Mouse (Mus musculus) heart, postnatal 25 days (tissue): ENCODE results near the gene Acad10. TPM values are rescaled to one million over a fixed set of nuclear protein-coding genes. Genes with fewer than 3 reads are reported as not detected.
A peak's percentile ranks its signal among the peaks of the same experiment; 100 is the strongest.
"Not testable (repeated sequence)": the region's sequence is repeated elsewhere in the genome, so short reads cannot be mapped to it uniquely, and the experiment has no call there.

Experiments used
- DNase-seq: peaks from one replicate; pipeline ENCODE4 v3.0.0; 2022; ENCODE audit warnings: low spot score
- intact Hi-C: fragments of 180-260 bp; cut with DNase I; formaldehyde crosslinking; loops from one replicate; pipeline ENCODE4 v1.15.1; 2025
- total RNA-seq, 2 experiments: library from RNA; stranded (reverse); gene quantifications; 2 replicates each; pipeline ENCODE4 v1.2.3; 2021

The Acad10 gene
- total RNA-seq, 2 experiments from 2014 or later, result 18.6 to 21.7 TPM

DNA sequence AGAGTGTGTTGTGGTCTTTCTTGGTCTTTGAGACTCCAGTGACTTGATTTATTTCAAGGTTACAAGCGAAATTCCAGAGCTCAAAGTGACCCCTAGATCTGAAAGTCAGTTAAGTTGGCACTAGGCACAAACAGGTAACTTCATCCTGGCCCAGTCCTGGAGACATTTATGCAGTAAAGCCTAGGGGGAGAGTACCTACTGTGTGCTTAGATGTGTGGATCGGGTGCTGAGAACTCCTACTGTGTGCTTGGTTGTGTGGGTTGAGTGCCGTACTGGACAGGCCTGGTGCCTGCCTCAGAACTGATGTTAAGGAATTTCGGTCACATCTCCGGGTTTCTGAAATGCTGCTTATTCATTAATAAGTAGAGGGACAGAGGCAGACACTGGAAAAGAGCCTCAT, 1.2 kb upstream of the Acad10 start:
- intact Hi-C loops, result loop anchor here (5.0 kb wide), 1 partner anchor 51 kb away; the partner anchor contains the start of gene Atxn2
- no peak for DNase-seq

DNA sequence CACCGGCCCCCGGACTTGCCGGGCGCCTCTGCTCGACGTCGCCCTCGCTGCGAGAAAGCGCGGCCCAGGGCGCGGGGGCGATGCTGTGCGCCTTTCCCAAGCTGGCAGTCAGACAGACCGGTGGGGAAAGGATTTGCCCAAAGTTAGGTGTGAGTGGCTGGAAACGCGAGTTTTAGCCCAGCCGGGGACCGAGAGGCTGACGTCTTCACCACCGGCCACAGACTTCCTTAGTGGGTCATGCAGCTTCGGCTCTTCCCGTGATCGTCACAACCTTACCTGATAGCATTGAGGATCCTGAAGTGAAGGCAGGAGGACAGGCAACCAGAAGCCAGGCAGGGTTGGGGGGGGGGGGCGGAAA, 562 bp upstream of the Acad10 start:
- DNase-seq, result no peak
- intact Hi-C loops, result loop anchor here (5.0 kb wide), 1 partner anchor 51 kb away; the partner anchor contains the start of gene Atxn2

DNA sequence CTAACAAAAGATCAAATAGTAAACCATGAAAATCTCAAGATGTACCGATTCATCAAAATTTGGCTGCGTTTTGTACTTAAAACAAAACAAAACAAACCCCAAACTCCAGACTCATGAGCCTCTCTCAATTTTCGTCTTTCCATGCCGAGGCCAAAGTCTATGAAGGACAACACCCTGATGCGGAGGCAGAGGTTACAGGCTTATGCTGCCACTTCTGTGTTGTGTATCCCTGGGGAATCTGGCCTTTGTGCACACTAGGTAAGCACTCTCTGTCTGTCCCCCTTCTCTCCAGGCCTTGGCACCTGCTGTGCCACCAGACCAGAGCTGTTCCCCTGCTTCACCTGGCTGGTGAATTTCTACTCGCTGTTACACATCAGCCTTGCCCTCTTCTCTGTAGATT, 2.7 kb downstream of the Acad10 start:
- DNase-seq, intact Hi-C loops: not testable (repeated sequence)

DNA sequence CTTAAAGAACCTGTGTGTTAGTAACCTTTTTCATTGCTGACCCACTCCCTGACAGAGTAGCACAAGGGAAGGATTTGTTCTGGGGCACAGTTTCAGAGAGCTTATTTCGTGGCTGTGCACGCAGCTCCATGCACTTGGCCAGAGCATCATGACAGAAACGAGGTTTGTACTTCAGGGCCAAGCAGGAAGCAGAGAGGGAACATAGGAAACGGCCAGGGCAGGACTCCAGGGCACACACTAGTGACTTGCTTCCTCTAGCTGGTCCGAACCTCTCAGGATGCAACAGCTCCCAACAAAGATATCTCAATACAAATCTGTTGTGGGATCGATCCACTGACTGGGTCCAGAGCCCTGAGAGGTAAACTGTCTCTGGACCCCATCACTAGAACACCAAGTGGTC, 3.4 kb downstream of the Acad10 start:
- intact Hi-C loops, DNase-seq: not testable (repeated sequence)

DNA sequence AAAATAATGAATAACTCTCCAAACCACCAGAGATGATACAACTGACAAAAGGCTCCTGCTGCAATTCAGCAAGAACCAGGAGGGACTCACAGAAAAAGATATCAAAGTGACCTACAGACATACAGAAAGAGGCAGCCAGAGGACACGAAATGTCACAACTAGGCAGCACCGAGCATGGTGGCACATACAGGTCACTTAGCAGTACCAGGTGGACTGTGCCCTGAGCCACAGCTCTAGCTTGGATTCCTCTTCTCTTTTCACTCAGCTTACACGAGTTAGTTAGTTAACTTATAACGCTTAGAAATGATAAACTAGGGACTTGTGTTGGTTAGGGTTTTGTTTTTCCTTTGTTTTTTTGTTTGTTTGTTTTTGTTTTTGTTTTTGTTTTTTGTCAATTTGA, 5.8 kb downstream of the Acad10 start:
- intact Hi-C loops, result loop anchor here (2.0 kb wide), 1 partner anchor 42 kb away; no protein-coding TSS in a partner anchor
- DNase-seq, result no peak

DNA sequence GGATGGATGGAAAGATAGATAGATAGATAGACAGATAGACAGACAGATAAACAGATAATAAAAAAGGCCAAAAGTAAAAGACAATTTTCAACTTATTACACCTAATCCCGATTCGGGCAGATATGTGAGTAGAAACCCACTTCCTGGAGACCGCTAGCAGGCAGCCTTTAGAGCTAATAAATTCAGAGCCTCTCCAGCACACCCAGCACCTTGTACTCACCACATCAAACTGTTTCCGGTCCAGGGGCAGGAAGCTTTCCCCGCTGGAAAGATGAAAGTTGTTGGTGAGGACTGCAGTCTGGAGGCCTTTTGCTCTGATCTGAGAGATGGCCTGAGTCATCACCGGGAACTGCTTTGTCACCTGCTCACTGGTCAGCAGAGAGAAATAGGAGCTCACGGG, 11.2 kb downstream of the Acad10 start:
- intact Hi-C loops, result no loop called here
- no peak for DNase-seq

DNA sequence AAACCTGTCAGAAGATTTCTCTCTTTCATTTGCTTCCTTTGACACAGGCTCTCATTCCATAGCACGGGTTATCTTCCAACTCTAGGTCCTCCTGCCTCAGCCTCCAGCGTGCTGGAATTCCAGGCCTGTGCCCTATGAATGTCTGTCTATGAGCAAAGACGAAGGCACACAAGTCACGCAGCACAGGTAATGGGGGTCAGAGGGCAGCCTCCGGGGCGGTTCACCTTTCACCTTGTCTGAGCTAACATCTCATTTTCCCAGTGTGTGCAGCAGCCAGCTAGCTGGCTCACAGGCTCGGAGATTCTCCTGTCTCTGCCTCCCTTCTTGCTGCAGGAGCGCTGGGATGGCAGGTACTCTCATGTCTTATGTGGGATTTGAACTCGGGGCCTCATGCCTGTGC, 20.7 kb downstream of the Acad10 start:
- intact Hi-C loops, result no loop called here
- DNase-seq, result no peak

DNA sequence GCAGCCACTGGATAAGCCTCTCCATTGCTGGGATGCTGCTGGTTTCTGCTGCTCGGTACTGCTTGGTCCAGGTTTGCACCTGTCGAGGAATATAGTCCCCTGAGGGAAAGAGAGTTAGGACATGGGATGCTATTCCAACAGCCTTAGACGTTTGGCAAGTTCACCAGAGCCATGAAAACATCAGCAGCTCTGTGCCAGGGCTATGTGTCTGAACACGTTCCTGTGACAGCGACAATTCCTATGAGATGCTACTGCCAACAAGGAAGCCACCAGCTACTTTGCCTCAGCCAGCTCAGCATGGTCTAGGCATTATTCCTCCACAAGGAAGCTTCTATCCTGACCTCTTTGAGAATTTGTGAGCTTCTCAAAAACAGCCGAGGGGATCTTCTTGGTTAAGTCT, 23.0 kb downstream of the Acad10 start:
- DNase-seq, result no peak
- intact Hi-C loops, result no loop called here

DNA sequence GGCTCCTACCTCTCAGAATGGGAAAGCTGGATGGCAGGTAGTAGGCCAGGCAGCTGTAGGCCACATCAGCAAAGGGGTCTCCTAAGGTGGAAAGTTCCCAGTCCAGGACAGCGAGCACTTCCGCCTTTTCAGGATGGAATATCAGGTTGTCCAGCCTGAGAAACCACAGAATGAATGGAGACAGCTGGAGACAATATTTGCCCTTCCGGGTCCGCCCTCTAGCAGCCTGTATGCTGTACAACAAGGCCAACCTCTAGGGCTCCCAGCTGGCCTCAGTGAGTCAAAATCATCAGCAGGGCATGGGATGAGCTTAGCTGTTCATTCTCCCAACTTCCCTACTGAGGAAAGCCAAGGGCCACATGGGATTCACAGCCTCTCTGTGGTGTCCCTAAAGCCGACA, 25.6 kb downstream of the Acad10 start:
- intact Hi-C loops, result no loop called here
- DNase-seq, result no peak

DNA sequence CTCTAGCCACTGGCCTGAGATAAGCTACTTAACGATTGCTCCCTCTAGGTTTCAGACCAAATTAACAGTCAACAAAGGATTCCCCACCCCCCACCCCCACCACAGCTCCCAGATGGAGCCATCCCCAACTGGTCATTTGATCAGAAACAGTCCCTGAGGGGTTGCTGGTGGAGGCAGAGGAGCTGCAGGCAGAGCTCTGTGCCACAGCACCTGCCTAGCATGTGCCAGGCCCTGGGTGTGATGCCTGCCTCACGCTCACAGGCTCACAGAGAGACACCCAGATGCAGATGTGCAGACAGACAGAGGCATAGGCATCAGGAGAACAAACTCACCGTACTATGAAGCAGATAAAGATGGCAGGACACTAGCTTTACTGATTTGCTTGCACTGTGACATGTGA, 27.5 kb downstream of the Acad10 start:
- intact Hi-C loops, result no loop called here
- DNase-seq, result no peak

DNA sequence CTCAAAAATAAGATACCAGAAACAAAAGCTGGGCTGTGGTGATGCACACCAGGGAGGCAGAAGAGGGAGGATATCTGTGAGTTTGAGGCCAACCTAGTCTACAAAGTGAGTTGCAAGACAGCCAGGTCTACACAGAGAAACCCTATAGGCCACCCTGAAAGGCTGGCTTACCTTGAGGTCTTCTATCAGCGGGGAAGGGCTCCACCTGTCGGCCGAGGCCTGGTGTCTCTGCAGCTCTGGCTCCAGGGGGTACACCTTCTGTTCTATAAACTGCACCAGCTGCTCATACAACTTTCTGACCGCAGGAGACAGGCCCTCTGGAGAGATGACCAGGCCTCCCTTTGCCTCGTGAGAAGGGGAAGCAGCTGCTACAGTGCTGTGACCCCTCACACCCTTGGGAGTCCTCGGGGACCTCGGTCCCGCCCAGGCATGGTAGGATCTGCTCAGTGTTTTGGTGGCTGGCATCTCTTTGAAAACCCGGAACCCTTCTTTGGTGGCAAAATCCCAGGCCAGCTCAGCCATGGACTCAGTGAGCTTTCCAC, 29.1 kb downstream of the Acad10 start:
- intact Hi-C loops, DNase-seq: not testable (repeated sequence)

DNA sequence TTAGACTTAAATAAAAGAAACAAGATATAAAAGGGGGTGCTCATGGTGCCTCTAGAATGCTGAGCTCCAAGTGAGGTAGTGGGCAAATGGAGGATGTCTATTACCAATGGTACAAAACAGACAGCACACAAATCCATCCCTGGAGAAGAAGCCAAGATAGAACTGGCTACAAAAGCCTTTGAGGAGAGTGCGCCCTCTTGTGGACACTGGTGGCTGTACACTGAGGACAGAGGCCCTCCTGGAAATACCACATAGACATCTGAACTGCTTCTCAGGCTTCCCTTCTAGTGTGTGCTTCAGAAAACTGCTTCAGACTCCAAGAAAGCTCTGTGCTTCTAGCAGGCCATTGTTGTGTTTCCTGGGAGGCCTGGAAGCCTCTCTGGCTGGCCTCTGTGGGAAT, 32.4 kb downstream of the Acad10 start:
- intact Hi-C loops, result no loop called here
- DNase-seq, result no peak

DNA sequence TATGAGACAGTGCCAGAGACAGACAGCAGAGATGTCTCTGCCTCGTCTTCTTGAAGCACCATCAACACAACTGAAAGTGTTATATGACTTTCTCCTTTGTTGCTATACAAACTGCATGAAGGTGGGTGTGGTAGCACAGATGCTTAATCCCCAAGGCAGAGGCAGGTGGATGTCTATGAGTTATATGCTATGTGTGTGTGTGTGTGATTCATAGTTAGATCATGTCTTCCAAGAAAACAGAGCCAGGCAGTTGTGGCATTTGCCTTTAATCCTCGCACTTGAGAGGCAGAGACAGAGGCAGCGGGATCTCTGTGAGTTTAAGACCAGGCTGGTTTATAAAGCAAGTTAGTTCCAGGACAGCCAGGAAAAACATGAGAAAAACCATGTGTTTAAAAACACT, 37.1 kb downstream of the Acad10 start:
- intact Hi-C loops, result no loop called here
- DNase-seq, result no peak

DNA sequence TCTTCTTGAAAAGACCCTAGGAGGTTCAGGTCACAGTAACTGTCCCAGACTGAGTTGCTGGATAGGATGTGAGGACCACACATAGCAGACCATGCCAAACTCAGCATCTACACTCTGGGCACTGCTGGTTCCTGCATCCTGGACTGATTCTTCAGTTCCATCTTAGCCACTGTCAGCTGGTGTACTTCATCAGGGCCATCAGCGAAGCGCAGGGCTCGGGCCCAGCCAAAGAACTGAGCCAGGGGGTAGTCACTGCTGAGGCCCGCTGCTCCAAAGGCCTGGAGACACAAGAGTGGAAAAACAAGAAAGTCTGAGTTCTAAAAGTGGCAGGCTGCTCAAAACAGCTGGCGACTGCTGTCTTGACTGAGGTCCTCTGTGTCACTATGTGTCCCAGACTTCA, 39.2 kb downstream of the Acad10 start:
- intact Hi-C loops, result no loop called here
- DNase-seq, result no peak

DNA sequence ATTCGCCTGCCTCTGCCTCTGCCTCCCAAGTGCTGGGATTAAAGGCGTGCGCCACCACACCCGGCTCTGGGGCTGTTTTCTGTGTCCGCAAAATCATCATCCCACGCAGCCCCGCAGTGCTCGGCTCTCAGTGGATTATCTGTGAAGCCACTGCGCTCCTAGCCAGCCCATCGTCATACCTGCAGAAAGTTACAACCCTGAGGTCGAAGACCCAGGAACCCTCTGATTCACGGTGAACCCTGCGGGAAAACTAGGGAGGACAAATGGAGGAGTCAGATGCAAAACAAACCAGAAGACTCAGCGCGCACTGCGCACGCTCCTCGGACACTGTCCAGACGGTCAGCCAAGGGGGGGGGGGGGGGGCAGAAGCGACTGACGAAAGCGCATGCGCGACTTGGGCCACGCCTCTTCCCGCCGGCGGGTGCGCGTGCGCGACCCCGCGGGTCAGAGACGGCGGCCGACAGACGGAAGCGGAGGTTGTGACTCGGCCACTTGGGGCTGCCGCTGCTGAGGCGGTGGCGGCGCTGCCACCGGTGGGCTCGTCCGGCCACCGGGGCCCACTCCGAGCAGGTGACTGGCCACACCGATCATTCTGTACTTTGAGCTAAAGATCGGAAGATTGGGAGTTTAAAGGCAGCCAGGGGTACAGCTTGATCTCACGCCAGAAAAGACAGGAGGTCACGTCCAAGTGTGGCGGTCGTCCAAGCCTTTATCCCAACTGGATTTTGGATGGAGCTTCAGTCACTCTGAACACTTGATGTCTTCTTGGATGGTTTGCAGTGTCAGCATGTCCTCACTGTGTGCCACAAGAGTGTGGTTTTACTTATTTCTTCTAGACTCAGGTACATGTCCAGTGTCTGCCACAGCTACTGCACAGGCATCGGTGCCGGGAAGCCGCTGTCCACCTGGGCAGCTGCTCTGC, 41.5 kb downstream of the Acad10 start, which contains the start of gene Acad12:
Acad12 (minus strand) TSS at position 347 of the 922 bp plus-strand sequence.
- intact Hi-C loops, result no loop called here
- peak; percentile 68 for DNase-seq

DNA sequence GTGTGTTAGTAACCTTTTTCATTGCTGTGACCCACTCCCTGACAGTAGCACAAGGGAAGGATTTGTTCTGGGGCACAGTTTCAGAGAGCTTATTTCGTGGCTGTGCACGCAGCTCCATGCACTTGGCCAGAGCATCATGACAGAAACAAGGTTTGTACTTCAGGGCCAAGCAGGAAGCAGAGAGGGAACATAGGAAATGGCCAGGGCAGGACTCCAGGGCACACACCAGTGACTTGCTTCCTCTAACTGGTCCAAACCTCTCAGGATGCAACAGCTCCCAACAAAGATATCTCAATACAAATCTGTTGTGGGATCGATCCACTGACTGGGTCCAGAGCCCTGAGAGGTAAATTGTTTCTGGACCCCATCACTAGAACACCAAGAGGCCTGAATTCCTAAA, 45.4 kb downstream of the Acad10 start:
- intact Hi-C loops, result not testable (repeated sequence)

DNA sequence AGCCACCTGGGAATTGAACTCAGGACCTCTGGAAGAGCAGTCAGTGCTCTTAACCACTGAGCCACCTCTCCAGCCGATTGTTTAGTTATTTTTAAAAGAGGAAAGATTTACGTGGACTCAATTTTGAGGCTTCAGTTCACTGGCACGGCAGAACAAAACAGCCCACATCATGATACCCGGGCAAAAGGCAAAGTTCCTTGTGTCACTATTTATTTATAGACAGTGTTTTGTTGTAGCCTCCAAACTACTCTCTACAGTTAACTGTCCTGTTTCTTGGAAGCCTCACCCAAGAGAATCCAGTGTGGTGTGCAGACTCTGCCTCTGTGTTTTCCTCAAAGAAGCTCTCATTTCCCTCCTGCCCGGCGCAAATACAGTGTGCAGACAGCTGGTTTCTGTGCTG, 48.3 kb downstream of the Acad10 start:
- no peak for DNase-seq
- intact Hi-C loops, result loop anchor here (2.0 kb wide), 1 partner anchor 43 kb away; no protein-coding TSS in a partner anchor

More for the DNA sequence above, 45.4 kb downstream of the Acad10 start:
- not testable (repeated sequence) for DNase-seq

DNA sequence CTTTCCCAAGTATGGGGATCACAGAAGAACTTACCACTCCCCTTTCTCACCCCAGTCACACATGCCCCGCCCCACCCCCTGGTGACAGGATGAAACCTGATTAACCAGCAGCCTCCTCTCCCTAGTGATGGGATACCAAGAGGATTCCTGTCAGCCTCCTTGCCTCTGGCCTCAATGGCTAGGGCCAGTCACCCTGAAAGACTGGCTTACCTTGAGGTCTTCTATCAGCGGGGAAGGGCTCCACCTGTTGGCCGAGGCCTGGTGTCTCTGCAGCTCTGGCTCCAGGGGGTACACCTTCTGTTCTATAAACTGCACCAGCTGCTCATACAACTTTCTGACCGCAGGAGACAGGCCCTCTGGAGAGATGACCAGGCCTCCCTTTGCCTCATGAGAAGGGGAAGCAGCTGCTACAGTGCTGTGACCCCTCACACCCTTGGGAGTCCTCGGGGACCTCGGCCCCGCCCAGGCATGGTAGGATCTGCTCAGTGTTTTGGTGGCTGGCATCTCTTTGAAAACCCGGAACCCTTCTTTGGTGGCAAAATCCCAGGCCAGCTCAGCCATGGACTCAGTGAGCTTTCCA, 50.7 kb downstream of the Acad10 start:
- intact Hi-C loops, DNase-seq: not testable (repeated sequence)

DNA sequence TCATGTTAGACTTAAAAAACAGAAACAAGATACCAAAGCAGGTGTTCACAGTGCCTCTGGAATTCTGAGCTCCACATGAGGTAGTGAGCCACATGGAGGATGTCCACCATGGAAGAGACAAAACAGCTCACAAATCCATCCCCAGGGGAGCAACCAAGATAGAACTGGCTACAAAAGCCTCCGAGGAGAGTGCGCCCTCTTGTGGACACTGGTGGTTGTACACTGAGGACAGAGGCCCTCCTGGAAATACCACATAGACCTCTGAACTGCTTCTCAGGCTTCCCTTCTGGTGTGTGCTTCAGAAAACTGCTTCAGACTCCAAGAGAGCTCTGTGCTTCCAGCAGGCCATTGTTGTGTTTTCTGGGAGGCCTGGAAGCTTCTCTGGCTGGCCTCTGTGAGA, 54.2 kb downstream of the Acad10 start:
- intact Hi-C loops, result no loop called here
- peak; percentile 34 for DNase-seq

DNA sequence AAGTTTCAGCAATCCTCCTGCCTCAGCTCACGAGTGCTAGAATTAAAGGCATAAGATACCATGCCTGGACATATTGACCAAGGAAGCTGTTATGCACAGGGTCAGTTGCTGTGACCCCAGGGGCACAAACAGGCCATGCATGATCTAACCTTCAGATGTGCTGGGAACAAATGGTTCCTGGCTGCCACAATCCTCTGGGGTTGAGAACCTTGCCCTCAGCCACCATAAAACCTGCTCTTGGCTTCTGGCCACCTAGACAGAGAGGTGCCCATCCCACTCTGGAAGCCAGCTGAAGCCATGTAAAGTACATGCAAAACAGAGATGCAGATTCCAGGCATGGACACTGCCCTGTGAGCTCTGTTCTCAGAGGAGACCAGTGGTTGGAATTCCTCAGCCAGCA, 56.5 kb downstream of the Acad10 start:
- not testable (repeated sequence) for DNase-seq
- intact Hi-C loops, result loop anchor here (2.0 to 5.0 kb wide), 2 partner anchors 19 to 57 kb away; partner anchors contain the start of genes Adam1a, Gm42878 and Mapkapk5
